Mouse (Mus musculus) lung, postnatal 0 days (tissue): ENCODE measurements around the gene Cracr2b. TPM values are rescaled to one million over a fixed set of nuclear protein-coding genes. Genes with fewer than 3 reads are reported as not detected.
A peak's percentile ranks its signal among the peaks of the same experiment; 100 is the strongest.

Experiments
- ATAC-seq: fragments of 200-750 bp; cut with Nextera tagmentation; 2 replicates; pipeline ENCODE4 v1.8.0; 2017; ENCODE audit warnings: moderate library complexity
- DNase-seq: peaks from one replicate; pipeline ENCODE4 v3.0.0-alpha.2; 2016; ENCODE audit warnings: low spot score
- H3K27ac ChIP-seq: fragments of 300-500 bp; sonication (generic); 2 replicates; pipeline ENCODE4 v1.5.1; 2014; ENCODE audit warnings: antibody characterized with exemption, mild to moderate bottlenecking, low read length, mixed read lengths
- H3K27me3 ChIP-seq: fragments of 300-500 bp; sonication (generic); replicated peaks from 2 replicates; pipeline ENCODE4 v1.6.1; 2014; ENCODE audit warnings: low read length, mixed read lengths; ENCODE audit not compliant: insufficient read depth
- H3K36me3 ChIP-seq: fragments of 300-500 bp; sonication (generic); 2 replicates; pipeline ENCODE4 v1.6.1; 2014; ENCODE audit warnings: low read length, mixed read lengths; ENCODE audit not compliant: insufficient read depth
- H3K4me1 ChIP-seq: fragments of 300-500 bp; sonication (generic); 2 replicates; pipeline ENCODE4 v1.6.1; 2014; ENCODE audit warnings: antibody characterized with exemption, low read depth, low read length, mixed read lengths; ENCODE audit not compliant: insufficient read depth
- H3K4me2 ChIP-seq: fragments of 300-500 bp; sonication (generic); replicated peaks from 2 replicates; pipeline ENCODE4 v1.6.1; 2014; ENCODE audit warnings: low read depth, mild to moderate bottlenecking, low read length, moderate library complexity, mixed read lengths
- H3K4me3 ChIP-seq: fragments of 300-500 bp; sonication (generic); 2 replicates; pipeline ENCODE4 v1.5.1; 2014; ENCODE audit warnings: low read depth, low read length
- H3K9ac ChIP-seq: fragments of 300-500 bp; sonication (generic); replicated peaks from 2 replicates; pipeline ENCODE4 v1.6.1; 2014; ENCODE audit warnings: low read depth, mild to moderate bottlenecking
- H3K9me3 ChIP-seq: fragments of 300-500 bp; sonication (generic); 2 replicates; pipeline ENCODE4 v1.6.1; 2016; ENCODE audit warnings: low read length, mixed read lengths
- CTCF ChIP-seq: IDR thresholded peaks from 2 replicates; pipeline ENCODE4 v1.5.1; 2016; ENCODE audit warnings: antibody characterized with exemption, mild to moderate bottlenecking
- EP300 ChIP-seq: IDR thresholded peaks from 2 replicates; pipeline ENCODE4 v1.6.1; 2016; ENCODE audit warnings: antibody characterized with exemption, mild to moderate bottlenecking, control low read depth
- WGBS: fragments of 180-500 bp; shearing (Covaris S2); extraction: QIAGEN DNeasy Blood & Tissue Kit; methylation state at CpG from one replicate; pipeline ENCODE4 v1.1.7; 2014; 5-methylcytosine and 5-hydroxymethylcytosine counted together
- polyA plus RNA-seq: library from polyadenylated mRNA; unstranded; fragments of >200 nt; fragmentation: Nextera tagmentation; extraction: Ambion mirVana; gene quantifications from 2 replicates; pipeline ENCODE4 v1.2.1, GENCODE M21; 2015

Cracr2b gene
- polyA plus RNA-seq, 1 experiment from 2014 or later, result 74.9 TPM

GRCm38 (mm10) chr7:141429310-141429709, 31.6 kb upstream of the Cracr2b start, which contains the start of gene Cend1:
Gene Cend1, minus strand, starts transcription at chr7:141429491.
- H3K9ac ChIP-seq, result no peak within 1 kb of the TSS
- H3K27ac ChIP-seq, result no peak within 1 kb of the TSS
- no peaks in the 10 kb centered on the region for H3K27me3 ChIP-seq
- no peaks in the 10 kb centered on the region; the same call in 1 of the 2 replicates for H3K36me3 ChIP-seq
- peaks cover 2% of the 10 kb centered on the region for H3K4me1 ChIP-seq
- whole genome bisulfite sequencing, result 6% methylated on average over 19 of the region's 19 CpGs
- peak; percentile 26 for DNase-seq
- no peak within 1 kb of the TSS for H3K4me2 ChIP-seq
- no peak within 1 kb of the TSS for H3K4me3 ChIP-seq
- no peak for TF ChIP-seq EP300
- no peak for TF ChIP-seq CTCF
- ATAC-seq, result peak; percentile 43
- no peaks in the 10 kb centered on the region for H3K9me3 ChIP-seq

- Histone ChIP-seq H3K27me3 (no peaks in the 10 kb centered on the region), H3K27ac (no peak overlapping the region), H3K4me1 (peaks cover 8% of the 10 kb centered on the region), H3K36me3 (no peaks in the 10 kb centered on the region; the same call in 1 of the 2 replicates), H3K4me2 (no peak overlapping the region), H3K9ac (no peak overlapping the region), H3K4me3 (no peak overlapping the region), H3K9me3 (no peaks in the 10 kb centered on the region)
- DNase-seq, result no peak
- no peak for TF ChIP-seq EP300
- no peak for ATAC-seq
- WGBS, result 60% methylated on average over 9 of the region's 9 CpGs
Observed at GRCm38 (mm10) chr7:141429840-141430584, 30.9 kb upstream of the Cracr2b start.

GRCm38 (mm10) chr7:141430585-141431240, 30.2 kb upstream of the Cracr2b start:
- no peaks in the 10 kb centered on the region for H3K9me3 ChIP-seq
- no peaks in the 10 kb centered on the region for H3K27me3 ChIP-seq
- DNase-seq (no peak), ATAC-seq (no peak)
- no peaks in the 10 kb centered on the region; the same call in 1 of the 2 replicates for H3K36me3 ChIP-seq
- no peak for TF ChIP-seq CTCF
- TF ChIP-seq EP300, result no peak
- H3K27ac ChIP-seq, result no peak overlapping the region
- 96% methylated on average over 9 of the region's 9 CpGs for WGBS
- no peak overlapping the region for H3K4me2 ChIP-seq
- no peak overlapping the region for H3K4me3 ChIP-seq
- H3K9ac ChIP-seq, result no peak overlapping the region
- peaks cover 11% of the 10 kb centered on the region for H3K4me1 ChIP-seq

GRCm38 (mm10) chr7:141431434-141432185, 29.3 kb upstream of the Cracr2b start:
- TF ChIP-seq CTCF (no peak), EP300 (no peak)
- 90% methylated on average over 19 of the region's 19 CpGs for WGBS
- H3K9ac ChIP-seq, result no peak overlapping the region
- H3K27ac ChIP-seq, result no peak overlapping the region
- H3K36me3 ChIP-seq, result no peaks in the 10 kb centered on the region; the same call in 1 of the 2 replicates
- no peaks in the 10 kb centered on the region for H3K27me3 ChIP-seq
- peaks cover 12% of the 10 kb centered on the region for H3K4me1 ChIP-seq
- ATAC-seq (no peak), DNase-seq (no peak)
- no peaks in the 10 kb centered on the region for H3K9me3 ChIP-seq
- no peak overlapping the region for H3K4me3 ChIP-seq
- no peak overlapping the region for H3K4me2 ChIP-seq

- no peaks in the 10 kb centered on the region for H3K27me3 ChIP-seq
- 77% methylated on average over 8 of the region's 8 CpGs for WGBS
Observed at GRCm38 (mm10) chr7:141432186-141432611, 28.7 kb upstream of the Cracr2b start.

More at GRCm38 (mm10) chr7:141432186-141432611, 28.7 kb upstream of the Cracr2b start:
- DNase-seq, result no peak
- Histone ChIP-seq H3K27ac (no peak overlapping the region), H3K4me1 (peaks cover 16% of the 10 kb centered on the region), H3K36me3 (no peaks in the 10 kb centered on the region; the same call in 1 of the 2 replicates), H3K9me3 (no peaks in the 10 kb centered on the region), H3K9ac (no peak overlapping the region), H3K4me2 (no peak overlapping the region), H3K4me3 (no peak overlapping the region)
- ATAC-seq, result no peak
- TF ChIP-seq CTCF, result no peak
- TF ChIP-seq EP300, result no peak
